Mouse (Mus musculus) liver, postnatal 0 days (tissue): ENCODE results near the gene Ppfibp1. TPM values are rescaled to one million over a fixed set of nuclear protein-coding genes. Genes with fewer than 3 reads are reported as not detected.

Experiments used
- ATAC-seq: fragments of 200-750 bp; cut with Nextera tagmentation; 2 replicates; pipeline ENCODE4 v1.8.0; 2017; ENCODE audit warnings: mild to moderate bottlenecking, moderate library complexity
- DNase-seq: peaks from one replicate; pipeline ENCODE4 v3.0.0-alpha.2; 2016
- H3K27ac ChIP-seq: fragments of 300-500 bp; sonication (generic); 2 replicates; pipeline ENCODE4 v1.5.1; 2014; ENCODE audit warnings: antibody characterized with exemption, moderate library complexity, mild to moderate bottlenecking, low read depth
- H3K27me3 ChIP-seq: fragments of 300-500 bp; sonication (generic); 2 replicates; pipeline ENCODE4 v1.6.1; 2014; ENCODE audit warnings: low read length, control low read depth, mixed read lengths; ENCODE audit not compliant: insufficient read depth
- H3K36me3 ChIP-seq: fragments of 300-500 bp; sonication (generic); replicated peaks from 2 replicates; pipeline ENCODE4 v1.6.1; 2014; ENCODE audit warnings: mild to moderate bottlenecking, control low read depth, low read length, moderate library complexity, mixed read lengths; ENCODE audit not compliant: insufficient read depth
- H3K4me1 ChIP-seq: fragments of 300-500 bp; sonication (generic); 2 replicates; pipeline ENCODE4 v1.6.1; 2014; ENCODE audit warnings: antibody characterized with exemption, mild to moderate bottlenecking, control low read depth; ENCODE audit not compliant: insufficient read depth
- H3K4me2 ChIP-seq: fragments of 300-500 bp; sonication (generic); 2 replicates; pipeline ENCODE4 v1.6.1; 2014; ENCODE audit warnings: low read depth, mild to moderate bottlenecking, low read length, moderate library complexity, mixed read lengths
- H3K4me3 ChIP-seq: fragments of 300-500 bp; sonication (generic); 2 replicates; pipeline ENCODE4 v1.5.1; 2014; ENCODE audit warnings: low read depth, low read length
- H3K9ac ChIP-seq: fragments of 300-500 bp; sonication (generic); replicated peaks from 2 replicates; pipeline ENCODE4 v1.6.1; 2014; ENCODE audit warnings: mild to moderate bottlenecking, moderate library complexity
- H3K9me3 ChIP-seq: fragments of 300-500 bp; sonication (generic); 2 replicates; pipeline ENCODE4 v1.6.1; 2016; ENCODE audit warnings: mild to moderate bottlenecking, control low read depth, low read length, mixed read lengths
- CTCF ChIP-seq: sonication (generic); IDR thresholded peaks from 2 replicates; pipeline ENCODE4 v1.5.1; 2016; ENCODE audit warnings: antibody characterized with exemption, low read depth
- EP300 ChIP-seq: IDR thresholded peaks from 2 replicates; pipeline ENCODE4 v1.6.1; 2016; ENCODE audit warnings: antibody characterized with exemption, low read depth, mild to moderate bottlenecking
- WGBS: fragments of 180-500 bp; shearing (Covaris S2); extraction: QIAGEN DNeasy Blood & Tissue Kit; methylation state at CpG from one replicate; pipeline ENCODE4 v1.1.7; 2014; ENCODE audit not compliant: insufficient replicate concordance; 5-methylcytosine and 5-hydroxymethylcytosine counted together
- polyA plus RNA-seq: library from polyadenylated mRNA; unstranded; fragments of >200 nt; fragmentation: Nextera tagmentation; extraction: Ambion mirVana; gene quantifications from 2 replicates; pipeline ENCODE4 v1.2.1, GENCODE M21; 2015

Ppfibp1 gene
- polyA plus RNA-seq, 1 experiment from 2014 or later, result 11.3 TPM

- H3K9ac ChIP-seq, result no peak overlapping the region
- no peaks in the 10 kb centered on the region for H3K9me3 ChIP-seq
- DNase-seq (no peak), ATAC-seq (no peak)
- H3K27me3 ChIP-seq, result no peaks in the 10 kb centered on the region
- H3K27ac ChIP-seq, result no peak overlapping the region
- H3K36me3 ChIP-seq, result peaks cover 19% of the 10 kb centered on the region
- H3K4me3 ChIP-seq, result no peak overlapping the region
- WGBS, result 74% methylated on average over 6 of the region's 6 CpGs
- no peak overlapping the region for H3K4me2 ChIP-seq
- TF ChIP-seq EP300 (no peak), CTCF (no peak)
- H3K4me1 ChIP-seq, result no peaks in the 10 kb centered on the region
Measured at GRCm38 (mm10) chr6:146997006-146997405, 108.7 kb downstream of the Ppfibp1 start.

- WGBS, result 85% methylated on average over 4 of the region's 4 CpGs
- Histone ChIP-seq H3K36me3 (peaks cover 27% of the 10 kb centered on the region), H3K9me3 (no peaks in the 10 kb centered on the region), H3K4me1 (no peaks in the 10 kb centered on the region), H3K4me3 (no peak overlapping the region), H3K27ac (no peak overlapping the region), H3K4me2 (no peak overlapping the region), H3K9ac (no peak overlapping the region), H3K27me3 (no peaks in the 10 kb centered on the region)
- TF ChIP-seq EP300 (no peak), CTCF (no peak)
- DNase-seq (no peak), ATAC-seq (no peak)
Measured at GRCm38 (mm10) chr6:146998710-146999109, 110.4 kb downstream of the Ppfibp1 start.

- no peaks in the 10 kb centered on the region for H3K27me3 ChIP-seq
- ATAC-seq, result no peak
- TF ChIP-seq CTCF (no peak), EP300 (no peak)
- H3K9ac ChIP-seq, result no peak overlapping the region
- H3K27ac ChIP-seq, result no peak overlapping the region
- H3K9me3 ChIP-seq, result no peaks in the 10 kb centered on the region
- 74% methylated on average over 9 of the region's 9 CpGs for whole genome bisulfite sequencing
- H3K4me1 ChIP-seq, result no peaks in the 10 kb centered on the region
- DNase-seq, result no peak
- H3K4me2 ChIP-seq, result no peak overlapping the region
- no peak overlapping the region for H3K4me3 ChIP-seq
- peaks cover 27% of the 10 kb centered on the region for H3K36me3 ChIP-seq
Measured at GRCm38 (mm10) chr6:146999302-146999701, 111.0 kb downstream of the Ppfibp1 start.

GRCm38 (mm10) chr6:146999755-147000154, 111.5 kb downstream of the Ppfibp1 start:
- 69% methylated on average over 2 of the region's 2 CpGs for WGBS

GRCm38 (mm10) chr6:147008148-147008547, 119.9 kb downstream of the Ppfibp1 start:
- H3K27ac ChIP-seq, result no peak overlapping the region
- H3K4me3 ChIP-seq, result no peak overlapping the region
- peaks cover 16% of the 10 kb centered on the region for H3K36me3 ChIP-seq
- no peak overlapping the region for H3K4me2 ChIP-seq
- no peaks in the 10 kb centered on the region for H3K4me1 ChIP-seq
- DNase-seq, result peak; percentile 63
- H3K9me3 ChIP-seq, result no peaks in the 10 kb centered on the region
- no peak for ATAC-seq
- TF ChIP-seq EP300 (no peak), CTCF (peak; percentile 80)
- H3K9ac ChIP-seq, result no peak overlapping the region
- WGBS, result 61% methylated on average over 3 of the region's 3 CpGs
- H3K27me3 ChIP-seq, result no peaks in the 10 kb centered on the region

More at GRCm38 (mm10) chr6:146999755-147000154, 111.5 kb downstream of the Ppfibp1 start:
- no peaks in the 10 kb centered on the region for H3K9me3 ChIP-seq
- no peaks in the 10 kb centered on the region for H3K27me3 ChIP-seq
- H3K4me2 ChIP-seq, result no peak overlapping the region
- ATAC-seq, result no peak
- peaks cover 27% of the 10 kb centered on the region for H3K36me3 ChIP-seq
- no peak for TF ChIP-seq CTCF
- no peak for TF ChIP-seq EP300
- H3K9ac ChIP-seq, result no peak overlapping the region
- no peak overlapping the region for H3K4me3 ChIP-seq
- no peaks in the 10 kb centered on the region for H3K4me1 ChIP-seq
- no peak for DNase-seq
- H3K27ac ChIP-seq, result no peak overlapping the region

- no peak overlapping the region for H3K9ac ChIP-seq
- WGBS, result 81% methylated on average over 6 of the region's 6 CpGs
- DNase-seq (no peak), ATAC-seq (no peak)
- no peak overlapping the region for H3K27ac ChIP-seq
- no peaks in the 10 kb centered on the region for H3K9me3 ChIP-seq
- no peaks in the 10 kb centered on the region for H3K27me3 ChIP-seq
- no peak overlapping the region for H3K4me2 ChIP-seq
- TF ChIP-seq EP300 (no peak), CTCF (no peak)
- peaks cover 26% of the 10 kb centered on the region for H3K36me3 ChIP-seq
- no peaks in the 10 kb centered on the region for H3K4me1 ChIP-seq
- H3K4me3 ChIP-seq, result no peak overlapping the region
Measured at GRCm38 (mm10) chr6:147010358-147010757, 122.1 kb downstream of the Ppfibp1 start.

GRCm38 (mm10) chr6:147010811-147011520, 122.7 kb downstream of the Ppfibp1 start:
- WGBS, result 78% methylated on average over 15 of the region's 15 CpGs
- Histone ChIP-seq H3K27ac (no peak overlapping the region), H3K4me2 (no peak overlapping the region), H3K27me3 (no peaks in the 10 kb centered on the region), H3K4me3 (no peak overlapping the region), H3K36me3 (peaks cover 24% of the 10 kb centered on the region), H3K9ac (no peak overlapping the region), H3K4me1 (no peaks in the 10 kb centered on the region), H3K9me3 (no peaks in the 10 kb centered on the region)
- ATAC-seq, result no peak
- DNase-seq, result no peak
- no peak for TF ChIP-seq CTCF
- TF ChIP-seq EP300, result no peak
